In the genomic region with DNA sequence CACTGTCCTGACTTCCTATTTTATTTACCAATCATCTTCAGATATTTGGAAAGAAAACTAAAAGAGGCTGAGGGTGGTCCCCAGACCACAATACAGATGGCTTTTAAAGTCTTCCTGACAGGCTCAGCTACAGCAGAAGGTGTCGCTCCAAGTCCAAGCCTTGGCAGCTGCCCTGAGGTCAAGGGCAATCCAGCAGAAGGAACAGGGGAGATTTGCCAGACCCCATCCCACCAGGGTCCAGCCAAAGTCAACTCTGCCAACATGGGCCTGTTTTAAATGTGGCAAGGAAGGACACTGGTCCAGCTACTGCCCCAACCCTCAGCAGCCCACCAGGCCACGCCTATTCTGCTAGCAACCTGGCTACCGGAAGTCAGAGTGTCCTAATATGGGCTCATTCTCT, we compare ENCODE assay signal across 17 mouse cellular contexts. TPM values are rescaled to one million over a fixed set of nuclear protein-coding genes. Genes with fewer than 3 reads are reported as not detected.
"Had no signal": no experiment of that assay in that cellular context is flagged by ENCODE, and none has a peak within 500 bp of the region (broad histone marks: within the 10 kb centered on the region; RNA-seq: fewer than 3 reads in every experiment).

No protein-coding gene starts in this region.

- DNase-seq: gastrocnemius, adult 2 months; gastrocnemius, postnatal 10 days; gastrocnemius, postnatal 25 days; heart, adult 18-20 months; heart, postnatal 10 days; heart, postnatal 4 days; kidney, adult 18-20 months; kidney, adult 8-10 months; kidney, postnatal 10 days; kidney, postnatal 36 days; layer of hippocampus, adult 9-11 months; layer of hippocampus, postnatal 36 days had no signal

- ATAC-seq: hindbrain, embryonic 16.5 days; inflammation-experienced regulatory T-cells, adult 6 months; intestine, embryonic 15.5 days; intestine, postnatal 0 days had no signal

RNA-seq across cellular contexts. Expression of a gene that starts 46.7 kb away (rescaled TPM):
- total RNA-seq: gastrocnemius, adult 2 months; gastrocnemius, postnatal 25 days; liver, adult 2 months had no signal
